Mouse (Mus musculus): ENCODE measurements at regions not wholly inside any gene's neighbourhood (a gene's known extent, or its start where the extent isn't known, plus 50 kb on each side); places are given as distances from the start of the nearest gene placed in this dataset.
A peak's percentile ranks its signal among the peaks of the same experiment; 100 is the strongest.

- H3K4me1 ChIP-seq (replicated peaks), result no peaks in the 10 kb centered on the region
- H3K36me3 ChIP-seq, result no peaks in the 10 kb centered on the region
- no peak for ATAC-seq (replicated peaks; ENCODE audit: insufficient number of reproducible peaks, insufficient read depth, low FRiP score, low read depth)
- H3K9me3 ChIP-seq (replicated peaks), result no peaks in the 10 kb centered on the region
- no peak overlapping the region for H3K27ac ChIP-seq
- no peak overlapping the region for H3K9ac ChIP-seq
- H3K27me3 ChIP-seq, result peaks cover 4% of the 10 kb centered on the region; the same call in 1 of the 2 replicates
- H3K4me2 ChIP-seq, result no peak overlapping the region
- no peak overlapping the region for H3K4me3 ChIP-seq
- 51% methylated on average over 16 of the region's 16 CpGs for WGBS
These were observed 54.2 kb downstream of the Barx1 start for GRCm38 (mm10) chr13:48717036-48717435.

- no peak overlapping the region for H3K27ac ChIP-seq
These were observed 54.7 kb downstream of the Barx1 start for GRCm38 (mm10) chr13:48717451-48717850.

GRCm38 (mm10) chr13:48723676-48724075, 60.9 kb downstream of the Barx1 start:
- no peaks in the 10 kb centered on the region for H3K36me3 ChIP-seq
- no peak overlapping the region for H3K27ac ChIP-seq
- no peak overlapping the region for H3K4me3 ChIP-seq
- H3K4me1 ChIP-seq (replicated peaks), result no peaks in the 10 kb centered on the region
- no peak for ATAC-seq (replicated peaks; ENCODE audit: insufficient number of reproducible peaks, insufficient read depth, low FRiP score, low read depth)
- WGBS, result 26% methylated on average over 8 of the region's 8 CpGs
- peaks cover 9% of the 10 kb centered on the region; the same call in 1 of the 2 replicates for H3K27me3 ChIP-seq
- no peak overlapping the region for H3K4me2 ChIP-seq
- H3K9me3 ChIP-seq (replicated peaks), result no peaks in the 10 kb centered on the region
- no peak overlapping the region for H3K9ac ChIP-seq

More at GRCm38 (mm10) chr13:48717451-48717850, 54.7 kb downstream of the Barx1 start:
- WGBS, result 71% methylated on average over 10 of the region's 10 CpGs
- Histone ChIP-seq H3K9me3 (replicated peaks) (no peaks in the 10 kb centered on the region), H3K4me1 (replicated peaks) (no peaks in the 10 kb centered on the region), H3K27me3 (peaks cover 4% of the 10 kb centered on the region; the same call in 1 of the 2 replicates), H3K36me3 (no peaks in the 10 kb centered on the region), H3K9ac (no peak overlapping the region), H3K4me3 (no peak overlapping the region), H3K4me2 (no peak overlapping the region)
- ATAC-seq (replicated peaks; ENCODE audit: insufficient number of reproducible peaks, insufficient read depth, low FRiP score, low read depth), result no peak

GRCm38 (mm10) chr13:48726430-48726829, 63.6 kb downstream of the Barx1 start:
- Histone ChIP-seq H3K4me1 (replicated peaks) (peaks cover 12% of the 10 kb centered on the region), H3K4me3 (no peak overlapping the region), H3K9ac (no peak overlapping the region), H3K27me3 (peaks cover 36% of the 10 kb centered on the region), H3K9me3 (replicated peaks) (no peaks in the 10 kb centered on the region), H3K27ac (no peak overlapping the region), H3K4me2 (no peak overlapping the region), H3K36me3 (no peaks in the 10 kb centered on the region)
- no peak for ATAC-seq (replicated peaks; ENCODE audit: insufficient number of reproducible peaks, insufficient read depth, low FRiP score, low read depth)
- WGBS, result 33% methylated on average over 4 of the region's 4 CpGs

- ATAC-seq (replicated peaks; ENCODE audit: insufficient number of reproducible peaks, insufficient read depth, low FRiP score, low read depth), result no peak
- Histone ChIP-seq H3K36me3 (no peaks in the 10 kb centered on the region), H3K4me2 (peak overlapping the region; percentile 68), H3K27ac (no peak overlapping the region), H3K9me3 (replicated peaks) (no peaks in the 10 kb centered on the region), H3K27me3 (peaks cover 73% of the 10 kb centered on the region), H3K4me1 (replicated peaks) (peaks cover 25% of the 10 kb centered on the region), H3K4me3 (peak overlapping the region; percentile 43), H3K9ac (peak overlapping the region; percentile 13; the same call in 1 of the 2 replicates)
- 4% methylated on average over 51 of the region's 51 CpGs for WGBS
These were observed 68.5 kb downstream of the Barx1 start for GRCm38 (mm10) chr13:48731046-48731996.

GRCm38 (mm10) chr13:48732168-48732841, 69.5 kb downstream of the Barx1 start:
- H3K9ac ChIP-seq, result no peak overlapping the region
- peak overlapping the region; percentile 38 for H3K4me2 ChIP-seq

GRCm38 (mm10) chr13:48734985-48735384, 72.2 kb downstream of the Barx1 start:
- Histone ChIP-seq H3K36me3 (no peaks in the 10 kb centered on the region), H3K27me3 (peaks cover 85% of the 10 kb centered on the region), H3K9ac (no peak overlapping the region), H3K4me3 (no peak overlapping the region), H3K4me1 (replicated peaks) (peaks cover 19% of the 10 kb centered on the region), H3K4me2 (no peak overlapping the region), H3K9me3 (replicated peaks) (no peaks in the 10 kb centered on the region), H3K27ac (no peak overlapping the region)
- ATAC-seq (replicated peaks; ENCODE audit: insufficient number of reproducible peaks, insufficient read depth, low FRiP score, low read depth), result no peak
- WGBS, result 56% methylated on average over 9 of the region's 9 CpGs

More at GRCm38 (mm10) chr13:48732168-48732841, 69.5 kb downstream of the Barx1 start:
- H3K36me3 ChIP-seq, result no peaks in the 10 kb centered on the region
- peaks cover 78% of the 10 kb centered on the region for H3K27me3 ChIP-seq
- no peak for ATAC-seq (replicated peaks; ENCODE audit: insufficient number of reproducible peaks, insufficient read depth, low FRiP score, low read depth)
- H3K9me3 ChIP-seq (replicated peaks), result no peaks in the 10 kb centered on the region
- no peak overlapping the region for H3K27ac ChIP-seq
- 4% methylated on average over 29 of the region's 29 CpGs for WGBS
- peaks cover 25% of the 10 kb centered on the region for H3K4me1 ChIP-seq (replicated peaks)
- H3K4me3 ChIP-seq, result peak overlapping the region; percentile 43

GRCm38 (mm10) chr13:48745566-48745965, 82.8 kb downstream of the Barx1 start:
- Histone ChIP-seq H3K9me3 (replicated peaks) (no peaks in the 10 kb centered on the region), H3K4me3 (no peak overlapping the region), H3K4me2 (no peak overlapping the region), H3K27ac (no peak overlapping the region), H3K27me3 (peaks cover 21% of the 10 kb centered on the region), H3K36me3 (no peaks in the 10 kb centered on the region), H3K9ac (no peak overlapping the region), H3K4me1 (replicated peaks) (no peaks in the 10 kb centered on the region)
- no peak for ATAC-seq (replicated peaks; ENCODE audit: insufficient number of reproducible peaks, insufficient read depth, low FRiP score, low read depth)
- WGBS, result 41% methylated on average over 5 of the region's 5 CpGs

- H3K4me3 ChIP-seq, result no peak overlapping the region
- no peaks in the 10 kb centered on the region for H3K36me3 ChIP-seq
- peaks cover 20% of the 10 kb centered on the region for H3K27me3 ChIP-seq
- H3K4me1 ChIP-seq (replicated peaks), result no peaks in the 10 kb centered on the region
- no peak for ATAC-seq (replicated peaks; ENCODE audit: insufficient number of reproducible peaks, insufficient read depth, low FRiP score, low read depth)
- no peak overlapping the region for H3K4me2 ChIP-seq
- H3K9me3 ChIP-seq (replicated peaks), result no peaks in the 10 kb centered on the region
- H3K9ac ChIP-seq, result no peak overlapping the region
- H3K27ac ChIP-seq, result no peak overlapping the region
- WGBS, result 52% methylated on average over 7 of the region's 7 CpGs
These were observed 83.5 kb downstream of the Barx1 start for GRCm38 (mm10) chr13:48746301-48746700.

All from heart, embryonic 15.5 days (tissue).